Mouse (Mus musculus): ENCODE measurements at regions not wholly inside any gene's neighbourhood (a gene's known extent, or its start where the extent isn't known, plus 50 kb on each side); places are given as distances from the start of the nearest gene placed in this dataset.

- DNase-seq = no peak
These were observed 59.4 kb upstream of the Ifne start for GRCm38 (mm10) chr4:88939397-88939796.

- DNase-seq = no peak
These were observed 58.7 kb upstream of the Ifne start for GRCm38 (mm10) chr4:88938712-88939032.

- DNase-seq = no peak
These were observed 58.1 kb upstream of the Ifne start for GRCm38 (mm10) chr4:88937866-88938711.

DNA sequence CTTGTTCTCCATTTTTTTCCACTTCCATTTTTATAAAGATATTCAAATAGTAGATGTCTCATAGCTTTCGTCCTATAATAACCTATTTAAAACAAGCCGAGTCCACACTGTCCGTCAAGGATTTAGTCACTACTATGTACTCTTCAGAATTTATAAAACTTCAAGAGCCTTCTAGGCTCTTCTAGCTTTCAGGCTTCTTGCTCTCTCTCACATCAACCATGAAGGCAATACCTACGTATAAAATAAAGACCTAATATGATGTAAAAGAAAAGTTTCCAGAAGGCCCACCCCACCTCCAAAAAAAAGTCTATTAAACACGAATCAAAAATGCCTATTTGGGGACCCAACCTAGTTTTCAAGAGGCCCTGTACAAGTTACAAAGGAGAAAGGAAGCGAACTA, 57.0 kb upstream of the Ifne start:
- DNase-seq = no peak

DNA sequence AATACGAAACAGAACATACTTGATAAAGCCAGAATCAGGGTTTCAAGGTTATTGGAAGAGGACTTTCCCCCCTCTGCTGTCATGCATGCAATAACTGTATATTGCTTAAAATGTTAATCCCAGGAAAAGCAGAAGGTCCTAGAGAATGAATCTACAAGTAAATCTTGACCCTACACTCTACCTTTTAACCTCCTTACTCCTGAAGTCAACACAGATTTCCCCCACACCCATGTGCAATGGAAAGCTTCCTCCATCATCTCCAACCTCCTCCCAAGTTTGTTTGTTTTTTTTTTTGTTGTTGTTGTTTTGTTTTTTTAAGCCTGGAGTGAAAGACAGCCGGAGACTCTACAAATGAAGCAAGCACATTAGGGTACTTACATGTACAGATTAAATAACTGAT, 55.9 kb upstream of the Ifne start:
- no peak for DNase-seq

DNA sequence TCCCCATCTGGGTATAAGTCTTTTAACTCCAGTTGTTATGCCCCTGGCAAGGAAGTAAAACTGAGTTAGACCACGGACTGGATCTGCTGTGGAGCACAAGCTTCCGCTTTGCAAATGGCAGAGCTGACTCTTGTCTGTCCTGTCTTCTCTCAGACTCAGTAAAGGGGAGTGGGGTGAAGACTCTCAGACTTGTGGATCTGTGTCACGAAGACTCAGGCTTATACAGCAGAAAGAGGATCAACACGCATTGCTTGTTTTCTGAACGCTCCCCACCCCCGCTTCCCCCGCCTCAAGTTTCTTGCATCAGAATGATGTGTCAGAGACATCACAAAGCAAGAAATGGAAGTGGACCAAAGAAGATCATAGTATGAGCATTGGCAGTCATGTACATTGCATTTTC, 55.3 kb upstream of the Ifne start:
- DNase-seq = no peak

GRCm38 (mm10) chr4:88934266-88935025, 54.4 kb upstream of the Ifne start:
- no peak for DNase-seq

DNA sequence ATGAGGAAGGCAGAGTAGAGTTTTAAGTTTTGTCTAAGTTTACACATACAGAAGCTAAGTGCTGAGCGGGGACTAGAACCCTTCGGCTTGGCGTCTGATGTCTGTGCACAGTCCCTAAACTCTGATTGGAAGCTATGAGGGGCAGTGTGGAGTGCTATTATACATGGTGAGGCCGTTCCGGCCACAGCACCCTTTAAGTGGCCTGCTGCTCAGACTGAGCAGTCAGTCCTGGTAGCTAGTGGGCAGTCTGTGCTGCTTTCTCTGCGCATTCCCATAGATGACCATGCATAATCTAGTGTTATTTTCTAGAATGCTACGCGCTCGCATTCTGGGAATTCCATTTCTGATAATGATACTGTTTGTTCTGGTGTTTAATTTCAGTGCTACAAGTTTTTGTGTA, 51.2 kb upstream of the Ifne start:
- no peak for DNase-seq

Data from gastrocnemius, postnatal 25 days (tissue).